Mouse (Mus musculus) bone marrow, adult 2 months (tissue): ENCODE results near the gene Map7.
A peak's percentile ranks its signal among the peaks of the same experiment; 100 is the strongest.

Source experiments
- CTCF ChIP-seq: fragments of 200-500 bp; IDR thresholded peaks from 2 replicates; pipeline ENCODE4 v1.5.1; 2011; ENCODE audit warnings: low read length, control low read depth; ENCODE audit not compliant: control insufficient read depth, insufficient read depth
- POLR2A ChIP-seq: fragments of 200-500 bp; IDR thresholded peaks from 2 replicates; pipeline ENCODE4 v1.6.1; 2011; ENCODE audit warnings: low read depth, mild to moderate bottlenecking, control low read depth, low read length, borderline replicate concordance; ENCODE audit not compliant: control insufficient read depth

DNA sequence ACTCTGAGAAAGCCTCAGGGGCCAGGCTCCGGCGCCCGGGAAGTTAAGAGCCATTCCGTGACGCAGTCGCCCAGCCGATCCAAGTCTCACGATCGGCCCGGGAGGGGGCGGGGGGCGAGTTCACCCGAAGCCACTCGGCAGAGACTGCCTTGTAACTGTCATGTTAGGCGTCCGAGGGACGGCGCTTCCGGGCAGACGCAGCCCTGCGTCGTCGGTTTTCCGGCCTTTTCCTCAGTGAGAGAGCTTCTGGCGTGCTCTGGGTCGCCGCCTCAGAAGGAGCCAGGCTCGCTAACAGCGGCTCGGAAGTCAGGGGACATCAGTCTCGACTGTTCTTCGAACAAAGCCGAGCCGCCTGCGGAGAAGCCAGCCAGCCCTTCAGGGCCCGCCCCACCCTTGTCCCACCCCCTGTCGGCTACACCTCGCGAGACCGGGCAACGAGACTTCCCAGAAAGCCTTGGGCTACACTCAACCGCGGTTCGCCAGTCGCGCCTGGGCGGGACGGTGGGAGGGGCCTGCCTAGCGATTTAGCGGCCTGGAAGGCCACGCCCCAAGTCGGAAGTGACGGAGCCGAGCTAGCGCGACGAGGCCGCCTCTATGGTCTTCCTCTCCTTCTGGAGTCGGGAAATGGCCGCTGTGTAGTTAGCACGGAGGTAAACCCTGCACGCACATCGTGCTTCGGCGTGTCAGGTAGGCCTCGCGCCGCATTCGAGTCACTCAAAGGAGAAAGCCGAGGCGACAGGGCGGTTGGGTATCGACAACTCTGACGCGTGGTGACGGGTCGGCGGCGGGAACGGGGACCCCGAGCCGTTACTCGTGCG is 163.9 kb downstream of the Map7 start, which contains the start of gene Bclaf1:
- TF ChIP-seq CTCF (peak; percentile 4; the same call in 1 of the 2 replicates), POLR2A (peak; percentile 92)
